19 mouse cellular contexts compared by ENCODE assay signal in genomic region chr11:119381631-119382337, GRCm38 (mm10). TPM values are rescaled to one million over a fixed set of nuclear protein-coding genes. Genes with fewer than 3 reads are reported as not detected.
A peak's percentile ranks its signal among the peaks of the same experiment; 100 is the strongest.
DNase-seq lines count a peak whose midpoint lies in the region; ATAC-seq lines count a peak whose summit lies in the region.
"Had no signal": no experiment of that assay in that cellular context is flagged by ENCODE, and none has a peak within 500 bp of the region (broad histone marks: within the 10 kb centered on the region; RNA-seq: fewer than 3 reads in every experiment).

No protein-coding gene starts in this region.

- H3K27me3 ChIP-seq in heart, embryonic 15.5 days = no peaks in the 10 kb centered on the region
- H3K27me3 ChIP-seq: midbrain, embryonic 13.5 days had no signal

- ATAC-seq in heart, embryonic 15.5 days (replicated peaks; ENCODE audit: insufficient number of reproducible peaks, insufficient read depth, low FRiP score, low read depth) = no peak
- ATAC-seq: hindbrain, postnatal 0 days; intestine, embryonic 16.5 days; lung, postnatal 0 days; midbrain, embryonic 13.5 days had no signal

- H3K27ac ChIP-seq in heart, embryonic 15.5 days = peak overlapping the region; percentile 62
- H3K27ac ChIP-seq: forebrain, embryonic 10.5 days; hindbrain, postnatal 0 days; layer of hippocampus, adult 2 months; midbrain, embryonic 13.5 days had no signal

- H3K4me2 ChIP-seq in heart, embryonic 15.5 days = peak overlapping the region; percentile 19; the same call in 1 of the 2 replicates
- H3K4me2 ChIP-seq: midbrain, embryonic 13.5 days had no signal

- peaks cover 19% of the 10 kb centered on the region; the same call in 1 of the 2 replicates for H3K36me3 ChIP-seq in heart, embryonic 15.5 days

- DNase-seq in heart, adult 11 months = peak; percentile 79
- no peak for DNase-seq in heart, postnatal 36 days
- no peak for DNase-seq in heart, adult 8-10 months (ENCODE audit: low spot score)
- DNase-seq in ovary, postnatal 36 days (ENCODE audit: low spot score) = peak; percentile 41
- DNase-seq in ovary, postnatal 14 days (ENCODE audit: low spot score) = no peak
- no peak for DNase-seq in adrenal gland, adult 18-20 months (ENCODE audit: low spot score in 2 of 2)
- DNase-seq: adrenal gland, adult 8-10 months; cerebellum, adult 11-12 months; cerebellum, postnatal 10 days; gastrocnemius, postnatal 25 days; kidney, postnatal 25 days; thymus, postnatal 25 days had no signal

- 38% methylated on average over 9 of the region's 9 CpGs for WGBS in heart, embryonic 15.5 days

- peaks cover 17% of the 10 kb centered on the region for H3K4me1 ChIP-seq in heart, embryonic 15.5 days (replicated peaks)
- H3K4me1 ChIP-seq: midbrain, embryonic 13.5 days had no signal

- no peak overlapping the region for H3K4me3 ChIP-seq in heart, embryonic 15.5 days
- H3K4me3 ChIP-seq: forebrain, embryonic 10.5 days; layer of hippocampus, adult 2 months; midbrain, embryonic 13.5 days had no signal

- no peaks in the 10 kb centered on the region for H3K9me3 ChIP-seq in heart, embryonic 15.5 days (replicated peaks)
- H3K9me3 ChIP-seq: forebrain, embryonic 10.5 days; midbrain, embryonic 13.5 days had no signal

- intact Hi-C loops in heart, postnatal 36 days (cut with DNase I) = no loop called here

- H3K9ac ChIP-seq in heart, embryonic 15.5 days = no peak overlapping the region
- H3K9ac ChIP-seq: midbrain, embryonic 13.5 days had no signal

RNA-seq across cellular contexts. Expression of gene Rnf213, which starts 11.1 kb away (rescaled TPM):
- 10 to 100 TPM; 15.1 to 20.1 TPM for total RNA-seq in heart, postnatal 36 days (2021)
- 4.6 and 6.4 TPM in 2 replicates for polyA plus RNA-seq in heart, embryonic 15.5 days (2015; fragmentation: Nextera tagmentation; extraction: Ambion mirVana)
- total RNA-seq in heart, adult 8-10 months (2022) = 10 to 100 TPM; 11.1 to 16.0 (median 13.2) TPM
- 10 to 100 TPM; 19.1 to 20.6 TPM for total RNA-seq in adrenal gland, adult 18-20 months (2021)

RNA-seq across cellular contexts. Expression of gene Slc26a11, which starts 26.4 kb away (rescaled TPM):
- 1 to 10 TPM; 3.7 to 4.3 TPM for total RNA-seq in heart, postnatal 36 days (2021)
- 9.0 and 10.4 TPM in 2 replicates for polyA plus RNA-seq in heart, embryonic 15.5 days (2015; fragmentation: Nextera tagmentation; extraction: Ambion mirVana)
- total RNA-seq in heart, adult 8-10 months (2022) = 1 to 10 TPM; 2.3 to 4.6 (median 3.1) TPM
- 1 to 10 TPM; 4.8 to 4.9 TPM for total RNA-seq in adrenal gland, adult 18-20 months (2021)

RNA-seq across cellular contexts. Expression of gene Sgsh, which starts 26.4 kb away (rescaled TPM):
- 1 to 10 TPM; 4.9 to 5.3 TPM for total RNA-seq in heart, postnatal 36 days (2021)
- polyA plus RNA-seq in heart, embryonic 15.5 days (2015; fragmentation: Nextera tagmentation; extraction: Ambion mirVana) = 5.4 and 7.1 TPM in 2 replicates
- total RNA-seq in heart, adult 8-10 months (2022) = 1 to 10 TPM; 4.6 to 5.6 (median 5.3) TPM
- 10 to 100 TPM; 11.5 to 17.0 TPM for total RNA-seq in adrenal gland, adult 18-20 months (2021)

Comparison
In these comparisons a context has a peak if more than half of its experiments do, and no peak if none do; other contexts are left out.
1. DNase-seq: peak in heart, adult 11 months (single experiment) and ovary, postnatal 36 days (single experiment); none in heart, postnatal 36 days (0 of 2), heart, adult 8-10 months (single experiment), ovary, postnatal 14 days (single experiment) and adrenal gland, adult 18-20 months (0 of 2).